Mouse (Mus musculus) myocyte (in vitro differentiated cells): ENCODE measurements around the gene Neu4.

Source experiments
- MYOG ChIP-seq, 3 experiments: IDR thresholded peaks; one replicate each; pipeline ENCODE4 v1.6.1; 2011; ENCODE audit warnings: control low read depth in 2 of 3, low read depth in 2 of 3, mild to moderate bottlenecking in 2 of 3; ENCODE audit not compliant: insufficient read length in 2 of 3, control insufficient read depth in 1 of 3, insufficient read depth in 1 of 3
- POLR2A ChIP-seq: IDR thresholded peaks from one replicate; pipeline ENCODE4 v1.6.1; 2011; ENCODE audit warnings: low read depth, mild to moderate bottlenecking, control low read depth, moderate library complexity; ENCODE audit not compliant: insufficient read length
- POLR2AphosphoS2 ChIP-seq: IDR thresholded peaks from one replicate; pipeline ENCODE4 v1.6.1; 2011; ENCODE audit warnings: low read depth, control low read depth; ENCODE audit not compliant: insufficient read length
- USF1 ChIP-seq: IDR thresholded peaks from one replicate; pipeline ENCODE4 v1.6.1; 2011; ENCODE audit warnings: low read depth, mild to moderate bottlenecking, control low read depth, moderate library complexity

DNA sequence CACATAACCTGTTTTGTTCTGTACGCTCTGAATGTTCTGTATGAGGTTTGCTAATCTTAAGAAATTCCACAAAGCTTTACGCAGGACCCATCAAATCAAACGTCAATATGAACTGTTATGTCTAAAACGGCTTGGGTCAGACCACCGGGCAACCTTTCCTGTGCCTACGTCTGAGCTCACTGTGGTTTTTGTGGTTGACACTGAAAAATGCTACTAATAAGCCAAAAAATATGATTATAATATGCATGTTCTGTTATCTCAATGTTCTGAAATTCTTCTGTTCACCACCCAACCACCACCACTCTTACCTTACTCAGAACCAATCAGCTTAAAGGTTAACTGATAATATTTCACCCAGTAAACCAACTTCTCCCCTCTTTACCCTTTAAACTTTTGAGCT is 54.5 kb downstream of the Neu4 start:
- TF ChIP-seq POLR2A (no peak), USF1 (no peak), POLR2AphosphoS2 (no peak), MYOG (IDR thresholded peaks at IDR 0.05; ENCODE audit: control insufficient read depth in 1 of 3, insufficient read depth in 1 of 3, insufficient read length in 2 of 3, low read depth in 2 of 3) (no peak)
